Mouse (Mus musculus) heart, embryonic 11.5 days (tissue): ENCODE results near the gene Spag6. TPM values are rescaled to one million over a fixed set of nuclear protein-coding genes. Genes with fewer than 3 reads are reported as not detected.

ENCODE experiments used
- ATAC-seq: fragments of 200-750 bp; cut with Nextera tagmentation; replicated peaks from 2 replicates; pipeline ENCODE4 v1.8.0; 2017; ENCODE audit warnings: moderate library complexity; ENCODE audit not compliant: insufficient number of reproducible peaks, low FRiP score, low TSS enrichment
- H3K27ac ChIP-seq: fragments of 300-500 bp; sonication (generic); 2 replicates; pipeline ENCODE4 v1.5.1; 2014; ENCODE audit warnings: mild to moderate bottlenecking, low read depth, low read length
- H3K27me3 ChIP-seq: fragments of 300-500 bp; sonication (generic); 2 replicates; pipeline ENCODE4 v1.6.1; 2014; ENCODE audit warnings: mild to moderate bottlenecking, low read length, mixed read lengths; ENCODE audit not compliant: control insufficient read depth, insufficient read depth
- H3K36me3 ChIP-seq: fragments of 300-500 bp; sonication (generic); 2 replicates; pipeline ENCODE4 v1.6.1; 2014; ENCODE audit warnings: mild to moderate bottlenecking, low read length, moderate library complexity, mixed read lengths; ENCODE audit not compliant: control insufficient read depth, insufficient read depth
- H3K4me1 ChIP-seq: fragments of 300-500 bp; sonication (generic); 2 replicates; pipeline ENCODE4 v1.6.1; 2014; ENCODE audit warnings: low read length; ENCODE audit not compliant: control insufficient read depth, insufficient read depth
- H3K4me2 ChIP-seq: fragments of 300-500 bp; sonication (generic); 2 replicates; pipeline ENCODE4 v1.6.1; 2014; ENCODE audit warnings: mild to moderate bottlenecking, moderate library complexity
- H3K4me3 ChIP-seq: fragments of 300-500 bp; sonication (generic); 2 replicates; pipeline ENCODE4 v1.5.1; 2014; ENCODE audit warnings: low read depth, low read length
- H3K9ac ChIP-seq: fragments of 300-500 bp; sonication (generic); 2 replicates; pipeline ENCODE4 v1.6.1; 2014; ENCODE audit warnings: mild to moderate bottlenecking, low read depth, low read length, moderate library complexity
- H3K9me3 ChIP-seq: fragments of 300-500 bp; sonication (generic); replicated peaks from 2 replicates; pipeline ENCODE4 v1.6.1; 2016; ENCODE audit warnings: low read length; ENCODE audit not compliant: control insufficient read depth
- WGBS: fragments of 180-500 bp; shearing (Covaris S2); extraction: QIAGEN DNeasy Blood & Tissue Kit; methylation state at CpG from one replicate; pipeline ENCODE4 v1.1.7; 2014; ENCODE audit not compliant: insufficient replicate concordance; 5-methylcytosine and 5-hydroxymethylcytosine counted together
- polyA plus RNA-seq: library from polyadenylated mRNA; unstranded; fragments of >200 nt; fragmentation: Nextera tagmentation; extraction: Ambion mirVana; gene quantifications from 2 replicates; pipeline ENCODE4 v1.2.1, GENCODE M21; 2014

Spag6 gene
- polyA plus RNA-seq, 1 experiment from 2014 or later, result not detected

DNA sequence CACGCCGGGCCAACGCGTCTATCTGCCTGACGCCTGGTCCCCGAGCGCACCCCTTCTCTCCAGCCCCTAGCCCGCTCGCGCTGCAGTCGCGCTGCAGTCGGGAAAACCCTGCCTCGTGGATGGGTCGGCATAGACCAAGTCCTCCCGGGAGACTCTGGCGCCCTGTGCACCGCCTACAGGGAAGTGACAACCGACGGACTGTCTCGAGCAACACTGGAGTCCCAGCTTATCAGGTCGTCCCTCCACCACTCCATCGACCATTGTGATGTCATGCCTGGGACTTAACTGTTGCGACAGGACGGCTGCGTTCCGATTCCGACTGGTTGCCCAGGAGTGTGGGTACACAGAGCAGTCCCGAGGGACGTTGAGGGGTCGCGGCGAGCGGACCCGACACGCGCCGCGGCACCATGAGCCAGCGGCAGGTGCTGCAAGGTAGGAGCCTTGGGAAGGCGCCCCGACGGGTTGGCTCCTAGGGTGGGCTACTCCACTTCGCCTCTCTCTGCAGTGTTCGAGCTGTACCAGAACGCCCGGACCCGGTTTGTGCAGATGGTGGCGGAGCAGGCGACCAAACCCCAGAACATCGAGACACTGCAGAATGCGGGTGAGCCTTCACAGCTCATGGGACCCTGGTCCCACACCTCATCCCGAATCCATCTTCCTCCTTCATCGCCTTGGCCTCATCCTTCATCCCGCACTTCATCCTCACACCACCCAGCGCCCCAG lies 5.0 kb downstream of the Spag6 start:
- Histone ChIP-seq H3K36me3 (no peaks in the 10 kb centered on the region), H3K4me2 (peak overlapping the region; percentile 58), H3K9ac (no peak overlapping the region), H3K27me3 (peaks cover 56% of the 10 kb centered on the region), H3K9me3 (no peaks in the 10 kb centered on the region), H3K4me1 (peaks cover 7% of the 10 kb centered on the region; the same call in 1 of the 2 replicates), H3K4me3 (peak overlapping the region; percentile 31), H3K27ac (no peak overlapping the region)
- ATAC-seq, result 0 out of 2 replicates have a peak, but pooled peaks have one; percentile 20
- WGBS, result under 1% methylated on average over 56 of the region's 56 CpGs

DNA sequence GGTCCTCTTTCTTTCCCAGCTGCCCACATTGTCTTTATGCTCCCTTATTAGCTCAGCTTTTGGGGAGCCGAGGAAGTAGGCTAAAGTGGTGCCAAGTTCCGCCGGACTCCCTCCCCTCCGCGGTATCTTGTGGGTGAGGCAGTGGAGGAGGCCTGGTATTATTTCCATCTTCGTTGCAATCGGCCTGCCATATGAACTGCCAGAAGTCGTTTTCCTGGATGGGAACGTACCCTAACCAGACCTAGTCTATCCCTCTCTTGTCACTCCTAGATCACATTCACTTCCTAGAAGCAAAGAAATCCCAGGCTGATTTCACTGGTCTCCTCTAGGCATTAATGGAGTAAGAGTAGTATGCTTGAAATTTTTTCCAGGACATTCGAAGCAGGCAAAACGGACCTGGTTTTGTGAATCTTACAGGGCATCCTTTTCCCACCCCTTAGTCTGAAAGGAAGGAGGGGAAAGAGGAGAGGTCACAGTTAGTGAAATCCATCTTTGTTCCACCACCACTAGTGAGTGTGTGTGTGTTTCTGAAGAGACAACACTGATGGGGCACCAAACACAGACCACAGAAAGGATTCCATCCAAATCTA lies 5.7 kb downstream of the Spag6 start:
- WGBS, result 2% methylated on average over 11 of the region's 11 CpGs
- H3K9ac ChIP-seq, result no peak overlapping the region
- H3K27ac ChIP-seq, result no peak overlapping the region

DNA sequence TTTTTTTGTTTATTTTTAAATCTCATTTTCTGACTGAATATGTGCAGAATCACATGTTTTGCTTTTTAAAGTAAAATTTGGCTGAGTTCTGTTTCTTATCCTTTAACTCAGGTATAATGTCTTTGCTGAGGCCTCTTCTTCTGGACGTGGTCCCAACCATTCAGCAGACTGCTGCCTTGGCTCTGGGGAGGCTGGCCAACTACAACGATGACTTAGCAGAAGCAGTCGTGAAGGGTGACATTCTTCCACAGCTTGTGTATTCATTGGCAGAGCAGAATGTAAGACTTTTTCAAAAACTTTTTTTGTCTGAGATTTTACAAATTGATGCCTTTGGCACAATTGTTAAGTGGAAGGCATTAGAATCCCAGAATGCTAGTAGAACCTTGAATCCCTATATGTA lies 16.5 kb downstream of the Spag6 start:
- no peak for ATAC-seq
- 66% methylated on average over 3 of the region's 3 CpGs for WGBS

More for the DNA sequence above, 5.7 kb downstream of the Spag6 start:
- Histone ChIP-seq H3K4me2 (peak overlapping the region; percentile 58; the same call in 1 of the 2 replicates), H3K27me3 (peaks cover 59% of the 10 kb centered on the region), H3K4me1 (peaks cover 7% of the 10 kb centered on the region; the same call in 1 of the 2 replicates), H3K36me3 (no peaks in the 10 kb centered on the region), H3K4me3 (peak overlapping the region; percentile 31; the same call in 1 of the 2 replicates), H3K9me3 (no peaks in the 10 kb centered on the region)
- no peak for ATAC-seq

DNA sequence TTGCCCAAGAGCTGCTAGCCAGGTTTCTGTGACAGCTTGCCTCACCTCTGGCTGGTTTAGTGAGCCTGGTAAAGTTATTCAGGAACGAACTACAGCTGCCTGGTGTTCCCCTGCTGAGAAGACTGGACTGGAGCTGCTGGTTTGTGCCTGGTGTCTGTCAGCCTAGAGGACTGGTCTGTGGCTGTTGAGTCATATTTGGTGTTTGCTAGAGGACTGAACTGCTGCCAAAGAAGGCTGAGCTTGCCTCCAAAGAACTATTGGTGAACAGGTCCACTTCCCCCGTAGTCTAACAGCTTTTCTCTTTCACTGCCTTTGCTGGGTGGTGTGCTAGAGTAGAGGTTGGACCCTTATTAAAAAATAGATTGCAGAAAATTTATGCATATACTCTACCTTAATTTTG lies 19.2 kb downstream of the Spag6 start:
- Histone ChIP-seq H3K4me3 (no peak overlapping the region), H3K36me3 (no peaks in the 10 kb centered on the region), H3K4me2 (no peak overlapping the region), H3K27ac (no peak overlapping the region), H3K9me3 (no peaks in the 10 kb centered on the region), H3K9ac (no peak overlapping the region), H3K4me1 (no peaks in the 10 kb centered on the region), H3K27me3 (no peaks in the 10 kb centered on the region)
- WGBS, result 64% methylated on average over 2 of the region's 2 CpGs
- ATAC-seq, result no peak

More for the DNA sequence above, 16.5 kb downstream of the Spag6 start:
- Histone ChIP-seq H3K4me3 (no peak overlapping the region), H3K27ac (no peak overlapping the region), H3K4me1 (no peaks in the 10 kb centered on the region), H3K9ac (no peak overlapping the region), H3K27me3 (no peaks in the 10 kb centered on the region; the same call in 1 of the 2 replicates), H3K4me2 (no peak overlapping the region), H3K9me3 (no peaks in the 10 kb centered on the region), H3K36me3 (no peaks in the 10 kb centered on the region)

DNA sequence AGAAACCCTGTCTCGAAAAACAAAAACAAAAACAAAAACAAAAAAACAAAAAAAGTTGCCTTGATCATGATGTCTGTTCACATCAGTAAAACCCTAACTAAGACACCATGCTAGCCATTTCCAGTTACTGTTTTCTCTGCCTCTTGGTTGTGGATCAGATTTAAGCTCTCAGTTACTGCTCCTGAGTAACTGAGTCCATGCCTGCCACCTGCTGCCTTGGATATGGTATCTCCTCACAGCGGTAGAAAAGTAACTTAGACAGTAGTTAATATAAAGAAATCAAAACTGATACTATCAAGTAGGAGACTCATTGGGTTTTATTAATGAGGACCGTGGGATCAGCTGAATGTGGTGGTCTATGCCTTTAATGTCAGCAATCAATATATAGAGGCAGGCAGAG lies 20.5 kb downstream of the Spag6 start:
- no peaks in the 10 kb centered on the region for H3K36me3 ChIP-seq
- no peaks in the 10 kb centered on the region for H3K4me1 ChIP-seq
- H3K4me2 ChIP-seq, result no peak overlapping the region
- H3K4me3 ChIP-seq, result no peak overlapping the region
- H3K9ac ChIP-seq, result no peak overlapping the region
- 65% methylated on average over 3 of the region's 3 CpGs for WGBS
- H3K27me3 ChIP-seq, result no peaks in the 10 kb centered on the region
- H3K27ac ChIP-seq, result no peak overlapping the region
- no peaks in the 10 kb centered on the region for H3K9me3 ChIP-seq
- ATAC-seq, result no peak

DNA sequence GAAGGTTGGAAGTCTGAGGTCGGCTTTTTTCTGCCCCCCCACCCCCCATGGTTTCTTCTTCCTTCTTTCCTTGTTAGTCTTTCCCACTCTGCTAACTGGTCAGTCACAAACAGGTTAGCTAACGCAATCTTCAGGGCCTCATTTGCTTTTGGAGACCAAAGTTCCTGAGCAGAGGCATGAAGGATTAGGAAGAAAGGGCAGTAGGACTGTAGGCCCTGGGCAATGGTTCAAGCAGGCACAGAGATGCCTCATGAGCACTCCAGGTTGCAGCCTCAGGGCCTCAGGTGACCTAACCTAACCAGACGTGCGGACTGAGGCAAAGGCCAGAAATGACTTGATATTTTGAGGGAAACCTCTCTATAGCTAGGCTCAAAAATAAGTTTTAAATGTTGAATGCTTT lies 24.7 kb downstream of the Spag6 start:
- Histone ChIP-seq H3K9ac (no peak overlapping the region), H3K36me3 (no peaks in the 10 kb centered on the region), H3K4me3 (no peak overlapping the region), H3K27ac (no peak overlapping the region), H3K4me1 (no peaks in the 10 kb centered on the region), H3K27me3 (no peaks in the 10 kb centered on the region), H3K4me2 (no peak overlapping the region), H3K9me3 (no peaks in the 10 kb centered on the region)
- ATAC-seq, result no peak
- WGBS, result 67% methylated on average over 4 of the region's 4 CpGs

DNA sequence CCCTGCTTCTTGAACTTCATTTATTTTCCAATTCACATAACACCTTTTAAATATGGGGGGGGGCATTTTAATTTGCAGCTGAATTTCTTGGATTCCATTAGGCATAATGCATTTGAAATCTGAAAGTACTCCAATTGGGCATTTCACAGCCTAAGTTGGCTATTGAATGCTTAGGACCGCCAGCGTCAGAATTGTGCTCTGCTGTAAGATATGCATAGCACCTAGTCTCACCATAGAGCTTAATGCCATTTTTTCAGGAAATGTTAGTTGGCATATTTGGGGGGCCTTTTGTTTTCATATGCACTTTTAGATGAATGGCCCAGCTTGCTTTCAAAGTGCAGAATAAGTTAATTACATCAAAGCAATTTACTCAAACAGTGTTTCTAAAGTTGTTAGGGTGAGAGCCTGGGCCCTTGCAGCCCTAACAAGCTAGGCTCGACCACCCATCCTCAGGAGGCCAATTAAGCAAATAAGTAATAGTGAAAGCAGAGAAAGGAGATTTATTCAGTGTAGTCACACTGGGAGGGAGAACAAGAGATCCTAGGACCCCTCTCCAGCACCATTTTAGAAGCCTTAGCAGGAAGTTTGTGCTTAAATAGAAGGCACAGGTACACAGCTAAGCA lies 28.5 kb downstream of the Spag6 start:
- no peaks in the 10 kb centered on the region for H3K9me3 ChIP-seq
- no peaks in the 10 kb centered on the region for H3K4me1 ChIP-seq
- no peaks in the 10 kb centered on the region for H3K27me3 ChIP-seq
- H3K4me2 ChIP-seq, result no peak overlapping the region
- H3K9ac ChIP-seq, result no peak overlapping the region
- H3K4me3 ChIP-seq, result no peak overlapping the region
- H3K27ac ChIP-seq, result no peak overlapping the region
- no peaks in the 10 kb centered on the region for H3K36me3 ChIP-seq
- ATAC-seq, result no peak
- 62% methylated on average over 3 of the region's 3 CpGs for WGBS

DNA sequence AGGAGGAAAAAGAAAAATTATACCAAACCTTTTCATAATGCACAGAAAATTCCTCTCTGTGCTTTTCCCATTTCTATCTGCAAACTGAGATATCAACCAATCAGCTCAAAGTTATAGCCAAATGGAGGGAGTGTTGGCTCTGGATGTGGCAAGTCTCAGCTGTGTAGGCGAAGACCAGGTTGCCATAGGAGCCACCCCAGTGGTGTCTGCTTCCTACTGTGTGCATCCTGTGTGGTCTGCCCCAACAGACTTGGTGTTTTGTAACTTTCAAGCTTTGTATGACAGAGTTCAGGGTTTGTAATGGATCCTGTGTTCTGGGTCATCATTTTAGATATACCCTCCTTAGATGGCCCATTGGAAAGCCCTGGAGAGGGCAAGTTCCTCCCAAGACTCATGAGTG lies 30.6 kb downstream of the Spag6 start:
- ATAC-seq, result no peak
- no peaks in the 10 kb centered on the region for H3K4me1 ChIP-seq
- H3K27ac ChIP-seq, result no peak overlapping the region
- H3K4me2 ChIP-seq, result no peak overlapping the region
- WGBS, result 83% methylated on average over 1 of the region's 1 CpGs
- no peak overlapping the region for H3K9ac ChIP-seq
- no peaks in the 10 kb centered on the region for H3K36me3 ChIP-seq
- no peaks in the 10 kb centered on the region for H3K27me3 ChIP-seq
- no peaks in the 10 kb centered on the region for H3K9me3 ChIP-seq
- H3K4me3 ChIP-seq, result no peak overlapping the region
